Mouse (Mus musculus) WW6 (cell line): ENCODE results near the gene Tmub2.

Source experiments
- DNase-seq: peaks from one replicate; pipeline ENCODE4 v3.0.0-alpha.2; 2013; ENCODE audit warnings: low read depth, low spot score

The Tmub2 gene

GRCm38 (mm10) chr11:102304141-102304540 lies 19.4 kb downstream of the Tmub2 start:
- no peak for DNase-seq

GRCm38 (mm10) chr11:102305359-102305758 lies 20.6 kb downstream of the Tmub2 start:
- DNase-seq, result no peak

DNA sequence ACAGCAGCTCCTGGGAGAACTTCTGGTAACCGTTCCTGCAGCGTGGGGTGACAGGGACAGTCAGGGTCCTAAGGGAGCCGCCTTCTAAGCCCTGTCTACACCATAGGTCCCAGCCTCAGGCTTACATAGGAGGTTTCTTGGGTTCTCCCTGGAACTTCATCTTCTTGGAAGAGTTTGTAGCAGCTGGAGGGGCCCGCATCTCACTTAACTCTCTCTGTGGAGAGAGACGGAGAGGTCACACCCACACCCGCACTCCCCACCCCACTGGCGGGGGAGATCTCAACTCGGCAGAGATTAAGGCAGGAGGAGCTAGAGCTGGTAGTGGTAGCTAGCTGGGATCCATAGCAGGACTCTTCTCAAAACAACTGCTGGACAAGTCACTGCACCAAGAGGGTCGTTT lies 23.4 kb downstream of the Tmub2 start:
- no peak for DNase-seq

GRCm38 (mm10) chr11:102308979-102309378 lies 24.2 kb downstream of the Tmub2 start:
- DNase-seq, result peak; percentile 97

- no peak for DNase-seq
Observed at GRCm38 (mm10) chr11:102309821-102310617, 25.3 kb downstream of the Tmub2 start.

GRCm38 (mm10) chr11:102310768-102311695 lies 26.3 kb downstream of the Tmub2 start:
- DNase-seq, result no peak

GRCm38 (mm10) chr11:102311966-102312365 lies 27.2 kb downstream of the Tmub2 start:
- DNase-seq, result no peak

DNA sequence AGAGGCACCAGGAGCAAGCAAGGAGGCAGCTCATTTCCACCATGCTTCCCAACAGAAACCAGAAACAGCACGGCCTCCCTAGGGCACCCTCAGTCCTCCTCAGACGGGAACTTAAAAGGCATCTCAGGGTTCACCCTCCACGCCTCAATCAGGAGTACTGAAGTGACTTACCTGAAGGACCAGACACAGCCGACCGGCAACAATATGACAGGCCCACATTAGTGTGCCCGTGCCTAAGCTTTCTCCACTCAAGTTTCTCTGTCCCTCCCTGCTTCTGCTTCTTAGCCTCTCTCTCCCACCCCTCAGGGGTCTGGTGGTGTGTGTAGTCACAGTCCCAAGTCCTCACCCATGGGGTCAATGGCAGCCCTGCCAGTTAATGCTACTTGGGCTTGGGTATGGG lies 27.9 kb downstream of the Tmub2 start:
- no peak for DNase-seq

DNA sequence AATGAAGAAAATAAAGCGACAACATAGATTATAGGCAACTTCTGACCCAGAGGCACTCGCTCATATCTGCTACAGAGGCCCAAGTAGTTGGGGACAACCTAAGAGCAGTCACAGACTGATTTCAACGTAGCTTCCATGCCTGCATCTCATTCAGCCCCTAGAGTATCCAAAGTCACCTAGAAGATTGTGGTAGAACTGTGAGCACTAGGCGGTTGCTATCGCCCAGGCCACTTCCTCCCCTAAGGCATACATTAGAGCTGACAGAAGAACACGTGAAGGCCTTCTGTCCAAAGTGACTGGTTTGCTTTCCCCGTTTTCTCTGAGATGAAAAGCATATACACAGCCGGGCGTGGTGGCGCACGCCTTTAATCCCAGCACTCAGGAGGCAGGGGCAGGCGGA lies 29.6 kb downstream of the Tmub2 start:
- no peak for DNase-seq

DNA sequence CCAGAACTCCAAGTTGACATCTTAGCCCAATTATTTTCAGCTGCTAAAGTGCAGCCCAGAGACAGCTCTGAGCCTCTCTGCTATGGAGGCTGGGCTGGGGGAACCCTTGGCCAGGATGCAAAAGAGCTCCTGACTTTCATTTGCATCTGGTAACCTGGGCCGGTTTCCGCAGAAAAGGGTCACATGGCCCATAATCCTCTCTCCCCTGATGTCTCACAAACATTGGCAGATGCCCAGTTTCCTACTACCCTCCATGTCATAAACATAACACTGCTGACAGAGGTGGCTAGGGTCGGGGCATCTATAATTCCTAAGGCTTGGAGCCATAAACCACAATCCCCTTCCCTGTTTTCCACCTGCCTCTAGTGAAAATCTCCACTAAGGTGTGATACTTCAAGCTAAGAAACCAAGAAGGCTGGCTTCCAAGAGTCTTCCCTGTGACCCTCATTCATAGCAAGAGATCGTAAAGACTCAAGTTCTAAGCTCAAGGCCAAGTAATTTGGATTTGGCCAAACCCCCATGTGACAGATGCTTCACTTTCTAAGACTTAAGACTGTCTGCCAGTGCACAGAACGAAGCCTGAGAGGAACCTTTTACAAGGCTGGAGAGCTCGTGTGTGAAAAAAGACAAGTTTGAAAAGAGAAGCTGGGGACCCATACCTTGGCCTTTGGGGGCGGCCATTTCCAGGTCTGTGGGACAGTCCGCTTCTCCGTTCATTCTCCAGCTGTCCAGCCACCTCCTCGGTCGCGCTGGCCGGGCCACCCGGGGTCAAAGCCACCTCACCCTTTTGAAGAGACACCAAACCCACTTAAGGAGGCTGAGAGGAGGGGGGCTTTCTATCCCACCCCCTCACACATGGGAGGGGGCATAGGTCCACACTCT lies 31.2 kb downstream of the Tmub2 start:
- no peak for DNase-seq

- no peak for DNase-seq
Observed at GRCm38 (mm10) chr11:102316572-102317297, 32.0 kb downstream of the Tmub2 start.

DNA sequence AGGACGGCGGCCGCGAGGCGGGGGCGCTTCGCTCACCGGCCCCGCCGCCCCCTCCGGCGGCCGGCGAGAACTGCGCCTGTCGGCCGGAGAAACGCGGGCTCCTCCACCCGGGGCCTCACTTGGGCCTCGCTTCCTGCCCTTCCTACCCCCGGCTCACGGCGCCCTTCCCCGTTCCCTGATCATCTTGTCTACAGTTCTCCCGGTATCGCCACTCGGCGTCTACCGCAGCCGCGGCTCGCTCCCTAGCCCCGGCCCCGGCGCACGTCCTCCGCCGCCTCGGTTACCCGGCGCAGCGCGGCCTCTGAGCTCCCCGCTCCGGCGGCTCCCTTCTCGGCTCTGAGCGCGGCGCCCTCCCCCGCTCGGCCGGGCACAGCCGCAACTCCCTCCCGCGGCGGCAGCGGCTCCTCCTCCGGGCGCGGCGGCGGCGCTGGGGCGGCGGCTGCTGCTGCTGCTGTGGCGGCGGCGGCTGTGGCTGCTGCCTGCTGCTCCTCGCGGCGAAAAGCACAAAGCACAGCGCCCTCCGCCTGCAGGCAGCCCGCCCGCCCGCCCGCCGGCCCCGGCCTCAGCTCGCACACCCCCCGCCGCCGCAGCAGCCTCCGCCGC lies 32.7 kb downstream of the Tmub2 start:
- no peak for DNase-seq

DNA sequence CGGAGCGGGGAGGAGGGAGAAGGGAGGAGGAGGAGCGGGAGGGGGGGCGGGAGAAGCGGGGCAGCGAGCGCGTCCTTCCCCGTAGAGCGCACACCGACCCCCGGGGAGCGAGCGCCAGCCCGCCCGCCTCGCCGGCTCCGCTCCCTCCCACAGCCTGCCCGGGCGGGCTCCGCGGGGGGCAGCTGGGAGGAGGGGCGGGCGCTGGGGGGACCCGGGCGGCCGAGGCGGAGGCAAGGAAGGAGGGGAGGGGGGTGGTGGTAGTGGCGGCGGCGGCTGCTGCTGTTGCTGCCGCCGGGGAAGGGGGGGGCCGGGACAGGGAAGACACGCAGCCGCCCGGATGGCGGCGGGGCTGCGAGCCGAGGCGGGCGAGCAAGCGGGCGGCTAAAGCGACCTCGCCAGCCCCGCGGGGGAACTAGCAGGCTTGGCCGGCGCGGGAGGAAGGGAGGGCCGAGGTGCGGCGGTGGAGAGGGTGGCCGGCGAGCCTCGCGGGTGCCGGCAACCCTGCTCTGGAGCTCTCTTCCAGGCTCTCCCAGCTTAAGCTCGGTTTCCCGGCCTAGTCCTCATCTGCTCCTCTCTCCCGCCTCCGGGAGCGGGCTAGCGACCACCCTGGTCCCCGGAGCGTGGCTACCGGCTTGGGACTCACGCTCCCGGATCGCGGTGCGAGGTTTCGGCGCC lies 33.3 kb downstream of the Tmub2 start:
- DNase-seq, result no peak

DNA sequence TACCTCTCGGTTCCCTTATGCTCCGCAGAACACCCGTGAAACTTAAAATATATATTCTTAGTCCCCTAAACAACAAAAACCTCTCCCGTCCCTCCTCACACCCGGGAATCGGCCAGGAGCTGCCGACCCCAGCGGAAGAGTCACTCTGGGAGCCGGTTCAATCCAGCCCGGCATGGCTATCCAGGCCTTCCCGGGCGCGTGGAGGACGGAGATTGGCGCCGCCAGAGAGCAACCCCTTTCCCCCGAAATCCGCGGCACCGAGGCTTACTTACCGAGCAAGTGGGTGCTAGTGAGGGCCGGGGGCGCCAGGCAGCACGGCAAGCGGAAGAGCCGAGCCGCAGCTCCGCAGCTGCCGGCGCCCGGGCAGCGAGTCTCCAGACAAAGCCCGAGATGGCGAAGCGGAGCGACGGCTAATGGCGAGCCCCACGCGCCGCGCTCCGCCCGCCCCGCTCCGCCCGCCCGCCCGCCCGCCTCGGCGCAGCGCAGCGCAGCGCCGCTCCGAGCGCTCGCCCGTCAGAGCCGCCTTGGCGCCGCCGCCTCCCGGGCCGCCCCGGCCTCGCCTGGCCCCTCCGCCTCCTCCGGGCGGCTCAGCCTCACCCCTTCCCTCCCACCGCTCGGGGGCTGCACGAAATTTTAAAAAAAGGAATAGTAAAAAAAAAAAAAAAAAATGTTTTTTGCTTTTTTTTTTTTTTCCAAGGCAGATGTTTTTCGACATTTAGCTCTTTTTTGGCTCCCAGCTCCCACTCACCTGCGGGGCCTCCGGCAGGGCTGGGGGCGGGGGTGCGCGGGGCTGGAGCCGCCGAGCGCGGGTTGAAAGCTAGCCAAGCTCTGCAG lies 34.1 kb downstream of the Tmub2 start:
- no peak for DNase-seq

- no peak for DNase-seq
Observed at GRCm38 (mm10) chr11:102319410-102319792, 34.7 kb downstream of the Tmub2 start, which contains the start of gene Ubtf. Gene Ubtf (minus strand): TSS chr11:102319742.

DNA sequence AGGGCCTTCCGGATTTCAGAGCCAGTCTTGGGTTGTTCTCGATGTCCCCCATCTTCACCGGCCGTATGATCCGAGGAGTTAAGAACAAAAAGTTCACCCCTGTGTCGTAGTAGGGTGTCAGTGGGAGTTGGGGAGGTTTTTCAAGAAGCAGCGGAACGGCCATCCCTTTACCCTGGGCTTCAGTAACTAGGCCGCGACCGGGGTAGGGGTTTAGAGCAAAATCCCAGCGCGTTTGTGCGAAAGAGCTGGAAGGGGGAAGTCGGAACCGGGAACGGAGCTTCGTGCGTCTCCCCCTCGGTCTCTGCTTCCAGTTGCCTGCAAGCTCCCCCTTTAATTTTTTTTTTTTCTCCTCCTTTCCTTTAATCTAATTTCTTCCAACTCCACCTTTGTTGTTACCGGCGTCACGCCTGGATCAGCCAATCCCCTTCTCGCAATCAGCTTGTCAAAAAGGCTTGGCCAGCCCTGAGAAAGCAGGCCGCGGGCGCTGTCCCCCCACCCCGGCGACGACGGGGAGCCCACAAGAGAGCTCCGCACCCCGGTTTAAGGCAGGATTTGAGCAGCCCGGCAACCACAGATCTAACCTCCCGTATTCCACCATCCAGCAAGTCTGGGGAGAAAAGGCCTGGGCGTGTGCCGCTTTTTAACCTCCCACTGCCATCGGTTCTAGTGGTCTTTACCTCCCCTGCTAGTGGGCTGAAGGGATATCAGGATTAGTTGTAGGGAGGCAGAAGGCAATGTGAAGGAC lies 35.4 kb downstream of the Tmub2 start:
- no peak for DNase-seq

DNA sequence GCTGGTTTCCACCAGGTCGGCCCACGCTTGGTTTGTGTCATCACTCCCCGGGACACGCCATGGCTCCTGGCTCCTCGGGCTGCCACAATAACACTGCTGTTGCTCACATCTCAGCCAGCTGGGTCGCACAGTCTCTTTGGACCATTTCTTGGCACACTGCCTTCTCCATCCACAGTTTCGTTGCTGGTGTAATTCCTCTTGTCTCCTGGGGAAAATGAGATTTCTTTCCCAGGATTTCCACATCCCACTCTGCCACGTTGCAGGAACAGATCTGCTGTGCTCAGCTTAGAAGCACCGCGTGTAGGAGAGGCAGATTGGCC lies 35.9 kb downstream of the Tmub2 start:
- no peak for DNase-seq

DNA sequence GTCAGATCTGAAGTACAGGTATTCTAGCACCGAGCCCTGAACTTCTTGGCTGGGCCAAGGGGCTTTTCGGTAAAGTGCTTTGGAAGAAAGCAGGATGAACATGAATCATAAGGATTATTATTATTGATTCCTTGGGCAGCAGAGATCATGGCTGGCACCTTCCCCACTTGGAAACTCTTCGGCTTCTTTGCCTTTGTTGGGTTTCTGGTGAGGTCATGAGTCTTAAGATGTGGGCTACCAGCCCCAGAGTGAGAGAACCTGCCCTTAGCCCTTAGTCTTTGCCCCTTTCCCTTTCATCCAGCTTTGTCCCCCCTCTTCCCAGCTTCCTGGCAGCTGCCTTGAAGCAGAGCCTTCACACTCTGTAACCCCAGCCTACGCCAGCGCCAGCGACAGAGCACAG lies 37.2 kb downstream of the Tmub2 start:
- DNase-seq, result no peak

- DNase-seq, result no peak
Observed at GRCm38 (mm10) chr11:102323516-102323915, 38.8 kb downstream of the Tmub2 start.
